Mouse (Mus musculus): ENCODE results near the gene Ddx11.

- no peak for TF ChIP-seq CTCF (IDR thresholded peaks at IDR 0.05; ENCODE audit: low read depth)
- TF ChIP-seq EP300 (IDR thresholded peaks at IDR 0.05; ENCODE audit: low read depth), result no peak
Measured at GRCm38 (mm10) chr17:66190577-66190976, 67.3 kb downstream of the Ddx11 start.
